Mouse (Mus musculus): ENCODE measurements around the gene S100a4. TPM values are rescaled to one million over a fixed set of nuclear protein-coding genes. Genes with fewer than 3 reads are reported as not detected.
A peak's percentile ranks its signal among the peaks of the same experiment; 100 is the strongest.

Gene S100a4
- polyA plus RNA-seq, 1 experiment from 2014 or later = 13.6 TPM

DNA sequence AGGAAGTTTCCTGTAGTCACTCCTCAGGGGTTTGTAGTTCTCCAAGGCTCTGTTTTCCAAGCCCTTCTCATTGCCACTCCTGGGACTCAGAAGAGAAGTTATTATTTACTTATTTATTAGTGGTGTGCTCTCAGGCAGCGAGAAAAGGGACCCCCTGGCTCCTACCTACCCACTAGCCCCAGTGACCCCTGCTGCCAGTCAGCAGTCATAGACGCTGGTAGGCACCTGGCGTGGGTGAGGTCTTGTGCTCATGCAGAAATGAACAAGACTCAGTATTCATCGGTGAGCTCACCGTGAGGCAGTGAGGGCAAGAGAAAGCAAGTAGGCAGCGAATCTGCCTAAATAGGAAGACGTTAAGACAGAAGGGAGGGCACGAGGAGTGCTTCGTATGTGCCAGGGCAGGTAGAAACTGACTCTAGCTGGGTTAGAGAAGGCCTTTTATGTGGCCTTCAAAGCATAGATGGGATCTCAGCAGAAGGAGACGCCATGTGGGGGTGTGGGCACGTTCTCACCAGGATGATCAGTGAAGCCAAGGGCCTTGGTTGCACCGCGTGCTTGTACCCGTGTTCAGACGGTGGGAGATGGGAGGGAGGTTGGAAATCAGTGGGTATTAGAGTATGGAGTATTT lies 17.4 kb upstream of the S100a4 start:
- ATAC-seq (ENCODE audit: insufficient read depth, low FRiP score, low read depth) = no peak
- H3K36me3 ChIP-seq = no peaks in the 10 kb centered on the region
- no peak overlapping the region for H3K9ac ChIP-seq
- peaks cover 33% of the 10 kb centered on the region for H3K4me1 ChIP-seq
- H3K9me3 ChIP-seq = no peaks in the 10 kb centered on the region
- H3K4me2 ChIP-seq = no peak overlapping the region
- H3K4me3 ChIP-seq (replicated peaks) = no peak overlapping the region
- H3K27ac ChIP-seq = peak overlapping the region; percentile 89
- 78% methylated on average over 15 of the region's 15 CpGs for WGBS
- no peaks in the 10 kb centered on the region for H3K27me3 ChIP-seq (replicated peaks)

DNA sequence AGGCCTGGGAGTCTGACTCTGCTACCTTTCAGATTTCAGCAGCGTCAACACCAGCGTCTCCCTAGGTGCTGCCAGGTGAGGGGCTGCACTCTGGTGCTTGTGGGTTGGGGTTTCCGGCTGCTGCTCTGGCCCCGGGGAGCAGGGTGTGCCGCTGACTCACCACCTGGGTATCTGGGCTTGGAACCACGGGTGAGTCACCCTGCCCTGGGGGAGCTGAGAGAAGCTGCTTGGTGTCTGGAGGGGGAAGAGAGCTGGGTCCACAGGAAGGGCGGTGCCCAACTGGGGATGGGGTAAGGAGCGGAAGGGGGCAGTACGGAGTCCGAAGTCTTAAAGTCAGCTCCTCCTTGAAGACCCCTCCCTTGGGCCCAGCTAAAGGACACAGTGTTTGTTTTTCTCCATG lies 16.7 kb upstream of the S100a4 start:
- Histone ChIP-seq H3K9me3 (no peaks in the 10 kb centered on the region), H3K4me3 (replicated peaks) (no peak overlapping the region), H3K36me3 (no peaks in the 10 kb centered on the region), H3K9ac (no peak overlapping the region), H3K4me2 (peak overlapping the region; percentile 13; the same call in 1 of the 2 replicates), H3K27me3 (replicated peaks) (no peaks in the 10 kb centered on the region), H3K4me1 (peaks cover 33% of the 10 kb centered on the region), H3K27ac (peak overlapping the region; percentile 89)
- 45% methylated on average over 10 of the region's 10 CpGs for WGBS
- ATAC-seq (ENCODE audit: insufficient read depth, low FRiP score, low read depth) = peak; percentile 83

DNA sequence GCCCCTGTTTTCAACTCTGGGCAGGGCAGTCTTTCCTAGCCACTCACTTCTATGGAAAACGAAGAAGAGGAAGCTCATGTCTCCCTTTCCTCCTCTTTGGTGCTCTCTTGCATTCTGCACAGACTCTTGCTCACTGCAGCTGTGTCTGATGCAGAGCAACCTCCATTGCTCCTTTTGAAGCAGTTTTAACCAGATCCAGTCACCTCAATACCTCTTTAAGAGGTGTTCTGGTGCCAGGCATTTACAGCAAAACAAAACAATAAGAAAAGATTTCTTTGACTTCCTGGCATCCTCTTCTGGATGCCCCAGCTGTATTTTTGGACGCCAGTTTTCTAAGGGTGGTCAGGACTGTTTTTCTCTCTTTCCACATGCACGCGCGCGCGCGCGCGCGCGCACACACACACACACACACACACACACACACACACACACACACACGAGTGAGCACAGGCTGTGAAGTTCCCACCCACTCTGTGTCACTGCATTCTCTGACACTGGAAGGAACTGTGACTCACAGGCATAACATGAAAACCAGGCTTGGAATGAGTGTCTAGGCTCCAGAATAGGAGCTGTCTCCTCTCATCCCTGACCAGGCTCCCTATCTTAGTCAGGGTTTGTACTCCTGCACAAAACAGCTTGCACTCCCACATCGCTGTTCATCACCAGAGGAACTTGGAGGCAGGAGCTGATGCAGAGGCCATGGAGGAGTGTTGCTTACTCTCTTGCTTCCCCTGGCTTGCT lies 16.0 kb upstream of the S100a4 start:
- Histone ChIP-seq H3K9me3 (no peaks in the 10 kb centered on the region), H3K27me3 (replicated peaks) (no peaks in the 10 kb centered on the region), H3K36me3 (no peaks in the 10 kb centered on the region), H3K4me3 (replicated peaks) (no peak overlapping the region), H3K4me1 (peaks cover 33% of the 10 kb centered on the region), H3K9ac (no peak overlapping the region), H3K27ac (peak overlapping the region; percentile 89), H3K4me2 (peak overlapping the region; percentile 13; the same call in 1 of the 2 replicates)
- ATAC-seq (ENCODE audit: insufficient read depth, low FRiP score, low read depth) = no peak
- WGBS = 85% methylated on average over 14 of the region's 14 CpGs

DNA sequence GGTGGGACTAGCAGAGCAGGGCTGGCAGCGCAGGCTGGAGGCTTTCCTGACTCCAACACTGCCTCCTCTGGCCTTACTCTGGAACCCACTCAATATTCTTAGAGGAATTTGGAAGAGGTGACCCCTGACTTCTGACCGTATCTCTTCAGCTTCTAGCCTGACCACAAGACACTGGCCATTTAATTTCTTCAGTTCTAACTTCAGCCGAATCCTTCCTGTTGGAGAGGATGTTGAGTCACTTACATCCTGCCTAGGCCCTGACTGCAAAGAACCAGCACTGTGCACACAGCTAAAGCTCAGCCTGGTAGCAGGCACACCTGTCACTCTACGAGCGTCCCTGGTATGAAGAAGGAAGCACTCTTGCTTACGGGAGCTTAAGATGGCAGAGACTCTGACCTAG lies 14.2 kb upstream of the S100a4 start:
- H3K4me2 ChIP-seq = no peak overlapping the region
- H3K9ac ChIP-seq = no peak overlapping the region
- no peaks in the 10 kb centered on the region for H3K36me3 ChIP-seq
- H3K4me1 ChIP-seq = peaks cover 25% of the 10 kb centered on the region
- peak overlapping the region; percentile 57; the same call in 1 of the 2 replicates for H3K27ac ChIP-seq
- no peak for ATAC-seq (ENCODE audit: insufficient read depth, low FRiP score, low read depth)
- WGBS = 71% methylated on average over 6 of the region's 6 CpGs
- no peak overlapping the region for H3K4me3 ChIP-seq (replicated peaks)
- H3K9me3 ChIP-seq = no peaks in the 10 kb centered on the region
- H3K27me3 ChIP-seq (replicated peaks) = no peaks in the 10 kb centered on the region

DNA sequence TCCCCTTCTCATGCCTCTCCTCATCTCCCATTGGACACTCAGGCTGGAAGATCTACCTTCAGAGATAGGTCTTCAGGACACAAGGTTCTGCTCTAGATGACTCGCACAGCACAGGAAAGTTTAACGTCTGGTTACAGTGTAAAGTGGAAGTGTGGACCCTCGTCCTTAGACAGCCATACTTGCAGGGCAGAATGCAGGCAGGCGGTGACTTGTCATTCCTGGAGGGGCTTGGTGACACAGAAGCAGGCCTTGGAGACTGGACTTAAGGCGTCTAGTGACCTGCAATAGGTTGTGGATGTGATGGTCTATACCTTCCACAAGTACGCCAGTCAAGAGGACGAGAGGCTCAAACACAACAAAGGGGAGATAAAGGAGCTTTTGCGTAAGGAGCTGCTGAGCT lies 13.6 kb upstream of the S100a4 start, which contains the start of gene S100a2:
S100a2 (plus strand) TSS at position 301 of the 400 bp plus-strand sequence.
- 80% methylated on average over 8 of the region's 8 CpGs for WGBS
- Histone ChIP-seq H3K36me3 (no peaks in the 10 kb centered on the region), H3K4me3 (replicated peaks) (no peak within 1 kb of the TSS), H3K27me3 (replicated peaks) (no peaks in the 10 kb centered on the region), H3K4me2 (no peak within 1 kb of the TSS), H3K9me3 (no peaks in the 10 kb centered on the region), H3K9ac (no peak within 1 kb of the TSS), H3K27ac (peak within 1 kb of the TSS; percentile 57; the same call in 1 of the 2 replicates), H3K4me1 (peaks cover 24% of the 10 kb centered on the region; the same call in 1 of the 2 replicates)
- no peak for ATAC-seq (ENCODE audit: insufficient read depth, low FRiP score, low read depth)

DNA sequence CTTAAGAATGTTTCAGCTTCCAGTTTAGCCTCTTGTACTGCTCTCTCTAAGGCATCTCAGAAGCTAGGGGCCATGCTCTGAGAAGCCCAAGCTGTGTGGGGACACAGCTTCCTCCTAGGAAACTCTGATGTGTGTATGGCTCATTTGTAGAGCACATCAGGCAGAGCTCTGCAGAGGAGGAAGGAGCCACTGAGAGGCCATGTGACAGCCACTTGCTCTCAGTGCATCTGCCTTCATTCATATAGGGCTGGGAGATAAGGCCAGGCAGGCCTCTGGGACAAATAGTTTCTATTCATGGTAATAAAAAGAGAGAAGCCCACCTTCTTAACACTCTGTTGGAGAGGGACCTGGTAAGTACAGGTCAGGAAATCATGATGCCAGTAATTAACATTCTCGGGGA lies 9.1 kb upstream of the S100a4 start:
- H3K9ac ChIP-seq = no peak overlapping the region
- no peak overlapping the region for H3K27ac ChIP-seq
- no peak overlapping the region for H3K4me2 ChIP-seq
- H3K27me3 ChIP-seq (replicated peaks) = no peaks in the 10 kb centered on the region
- no peak for ATAC-seq (ENCODE audit: insufficient read depth, low FRiP score, low read depth)
- H3K4me1 ChIP-seq = no peaks in the 10 kb centered on the region
- H3K9me3 ChIP-seq = no peaks in the 10 kb centered on the region
- no peak overlapping the region for H3K4me3 ChIP-seq (replicated peaks)
- no peaks in the 10 kb centered on the region for H3K36me3 ChIP-seq
- WGBS = 71% methylated on average over 1 of the region's 1 CpGs

DNA sequence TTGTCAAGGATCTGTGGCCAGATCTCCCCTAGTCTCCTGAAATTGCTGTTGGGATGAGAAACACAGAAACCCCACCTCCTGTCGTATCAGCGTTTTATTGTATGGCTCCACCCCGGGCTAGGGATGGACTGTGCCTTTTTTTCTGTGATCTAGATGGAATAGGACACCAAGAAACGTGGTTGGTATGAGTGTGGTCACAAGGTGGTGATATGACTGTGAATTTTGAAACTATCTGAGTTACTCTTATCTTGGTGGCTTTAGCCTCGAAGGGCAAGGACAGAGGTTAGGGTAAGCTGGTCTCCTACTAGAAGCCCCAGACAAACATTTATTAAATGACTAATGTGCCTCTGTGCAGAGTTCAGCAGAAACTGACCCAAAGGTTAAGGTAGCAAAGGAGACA lies 8.0 kb upstream of the S100a4 start:
- Histone ChIP-seq H3K36me3 (no peaks in the 10 kb centered on the region), H3K9ac (no peak overlapping the region), H3K4me2 (no peak overlapping the region), H3K27ac (no peak overlapping the region), H3K4me3 (replicated peaks) (no peak overlapping the region), H3K27me3 (replicated peaks) (no peaks in the 10 kb centered on the region), H3K4me1 (no peaks in the 10 kb centered on the region), H3K9me3 (no peaks in the 10 kb centered on the region)
- whole genome bisulfite sequencing = 54% methylated on average over 5 of the region's 5 CpGs
- ATAC-seq (ENCODE audit: insufficient read depth, low FRiP score, low read depth) = no peak

DNA sequence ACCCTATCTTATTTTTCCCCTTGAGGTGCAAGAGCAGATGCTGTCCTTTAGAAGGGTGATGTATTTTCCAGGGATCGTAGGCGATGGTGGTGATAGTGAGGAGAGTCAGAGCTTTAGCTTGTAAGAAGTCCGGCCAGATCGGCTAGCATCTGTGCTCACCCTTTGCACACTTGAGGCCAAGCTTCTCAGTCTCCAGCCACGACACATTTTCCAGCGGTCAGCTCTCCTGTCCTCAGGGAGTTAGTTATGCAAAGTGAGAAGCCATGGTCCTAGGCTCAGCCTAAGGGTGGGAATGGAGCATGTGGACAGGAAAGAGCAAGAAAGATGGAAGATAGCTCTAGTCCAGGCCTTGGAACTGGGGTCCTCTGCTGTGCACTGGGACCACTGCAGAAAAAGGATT lies 6.8 kb upstream of the S100a4 start:
- no peaks in the 10 kb centered on the region for H3K9me3 ChIP-seq
- ATAC-seq (ENCODE audit: insufficient read depth, low FRiP score, low read depth) = no peak
- WGBS = 94% methylated on average over 6 of the region's 6 CpGs
- H3K4me1 ChIP-seq = no peaks in the 10 kb centered on the region
- H3K36me3 ChIP-seq = no peaks in the 10 kb centered on the region
- no peak overlapping the region for H3K27ac ChIP-seq
- no peak overlapping the region for H3K4me2 ChIP-seq
- H3K9ac ChIP-seq = no peak overlapping the region
- H3K4me3 ChIP-seq (replicated peaks) = no peak overlapping the region
- no peaks in the 10 kb centered on the region for H3K27me3 ChIP-seq (replicated peaks)

DNA sequence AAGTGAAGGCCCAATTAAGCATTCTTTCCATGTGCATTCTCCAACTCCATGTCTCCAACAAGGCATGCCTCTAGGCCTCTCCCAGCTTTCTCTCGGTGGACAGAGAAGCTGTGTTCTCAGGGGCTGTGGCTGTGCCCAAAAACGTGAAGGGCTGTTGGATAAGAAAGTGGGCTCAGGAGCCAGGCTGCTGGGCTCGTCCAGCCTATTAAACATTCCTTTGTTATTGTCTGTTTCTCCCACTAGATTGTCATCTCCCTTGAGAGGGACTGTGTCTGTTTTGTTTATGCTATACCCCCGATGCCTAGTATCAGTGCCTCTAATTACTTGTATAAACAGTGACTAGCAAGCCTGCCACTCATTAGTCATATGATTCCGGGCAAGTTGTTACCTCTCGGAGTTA lies 5.8 kb upstream of the S100a4 start:
- H3K9me3 ChIP-seq = no peaks in the 10 kb centered on the region
- no peak overlapping the region for H3K4me3 ChIP-seq (replicated peaks)
- no peak overlapping the region for H3K27ac ChIP-seq
- no peaks in the 10 kb centered on the region for H3K4me1 ChIP-seq
- no peaks in the 10 kb centered on the region for H3K36me3 ChIP-seq
- H3K4me2 ChIP-seq = no peak overlapping the region
- H3K9ac ChIP-seq = no peak overlapping the region
- 31% methylated on average over 6 of the region's 6 CpGs for WGBS
- H3K27me3 ChIP-seq (replicated peaks) = no peaks in the 10 kb centered on the region
- no peak for ATAC-seq (ENCODE audit: insufficient read depth, low FRiP score, low read depth)

DNA sequence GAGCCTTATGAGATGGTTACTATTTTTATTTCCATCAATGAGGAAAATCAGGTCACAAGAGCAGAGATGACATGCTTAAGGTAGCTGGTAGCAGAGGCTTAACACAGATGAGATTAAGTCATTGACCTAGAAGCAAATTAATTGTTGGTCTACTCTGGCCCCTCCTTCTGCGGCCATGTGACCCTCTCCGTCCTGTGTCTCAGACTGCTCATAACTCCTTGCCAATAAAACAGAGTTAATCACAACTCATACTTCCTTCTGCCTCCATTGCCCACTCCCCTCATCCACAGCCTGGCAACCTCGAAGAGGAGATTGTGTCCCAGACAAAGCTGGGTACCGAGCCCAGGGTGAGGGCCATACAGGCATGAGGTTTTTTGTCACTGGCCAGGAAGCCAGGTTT lies 5.4 kb upstream of the S100a4 start:
- Histone ChIP-seq H3K27me3 (replicated peaks) (no peaks in the 10 kb centered on the region), H3K9me3 (no peaks in the 10 kb centered on the region), H3K9ac (no peak overlapping the region), H3K4me3 (replicated peaks) (no peak overlapping the region), H3K27ac (no peak overlapping the region), H3K36me3 (no peaks in the 10 kb centered on the region), H3K4me1 (peaks cover 2% of the 10 kb centered on the region; the same call in 1 of the 2 replicates), H3K4me2 (no peak overlapping the region)
- 77% methylated on average over 4 of the region's 4 CpGs for WGBS
- ATAC-seq (ENCODE audit: insufficient read depth, low FRiP score, low read depth) = no peak

DNA sequence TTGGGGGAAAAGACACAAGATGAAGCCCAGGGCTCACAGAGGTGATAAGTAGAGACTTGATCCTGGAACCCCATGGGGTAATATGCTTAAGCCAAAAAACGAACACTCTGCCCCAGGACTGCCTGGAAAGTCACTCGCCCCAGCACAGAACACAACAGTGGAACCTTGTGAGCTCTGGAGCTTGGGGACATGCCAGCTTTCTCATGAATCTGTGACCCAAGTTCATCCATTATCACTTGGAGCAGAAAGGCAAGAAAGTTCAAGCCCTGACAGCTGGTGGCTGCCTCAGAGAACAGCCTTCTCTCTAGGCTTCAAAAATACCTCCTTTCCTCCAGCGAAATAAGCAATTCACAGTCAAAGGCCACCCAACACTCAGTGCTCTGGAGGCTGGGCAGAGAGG lies 4.2 kb upstream of the S100a4 start:
- Histone ChIP-seq H3K4me1 (peaks cover 13% of the 10 kb centered on the region), H3K27me3 (replicated peaks) (no peaks in the 10 kb centered on the region), H3K4me3 (replicated peaks) (no peak overlapping the region), H3K27ac (0 out of 2 replicates have a peak overlapping the region, but pooled peaks have one; percentile 0), H3K36me3 (no peaks in the 10 kb centered on the region), H3K9ac (no peak overlapping the region), H3K4me2 (no peak overlapping the region), H3K9me3 (no peaks in the 10 kb centered on the region)
- 69% methylated on average over 3 of the region's 3 CpGs for WGBS
- no peak for ATAC-seq (ENCODE audit: insufficient read depth, low FRiP score, low read depth)

DNA sequence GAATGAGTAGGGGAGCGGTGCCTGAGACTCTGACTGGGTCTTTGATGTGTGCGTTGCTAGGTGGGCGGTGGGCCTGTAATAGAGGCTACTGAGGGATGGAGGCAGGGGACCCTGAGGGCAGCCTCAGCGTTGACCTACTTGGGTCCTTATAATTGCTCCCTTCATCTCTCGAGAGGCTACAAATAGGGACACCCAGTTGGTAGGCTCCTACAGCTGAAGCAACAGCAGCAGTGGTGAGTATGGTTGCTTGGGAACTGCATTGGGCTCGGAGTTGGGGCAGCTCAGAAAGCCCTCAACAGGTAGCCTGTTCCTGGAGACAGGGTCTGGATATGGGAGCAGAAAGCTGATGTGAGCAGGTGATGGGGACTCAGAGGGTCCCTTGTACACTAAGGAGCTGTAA lies 3.5 kb upstream of the S100a4 start:
- Histone ChIP-seq H3K4me1 (peaks cover 18% of the 10 kb centered on the region), H3K4me3 (replicated peaks) (no peak overlapping the region), H3K27ac (no peak overlapping the region), H3K9me3 (no peaks in the 10 kb centered on the region), H3K4me2 (no peak overlapping the region), H3K27me3 (replicated peaks) (no peaks in the 10 kb centered on the region), H3K9ac (no peak overlapping the region), H3K36me3 (no peaks in the 10 kb centered on the region)
- ATAC-seq (ENCODE audit: insufficient read depth, low FRiP score, low read depth) = no peak
- WGBS = 87% methylated on average over 6 of the region's 6 CpGs

Measured in stomach, embryonic 15.5 days (tissue).